Mouse (Mus musculus) limb, embryonic 13.5 days (tissue): ENCODE measurements around the gene Lpar3. TPM values are rescaled to one million over a fixed set of nuclear protein-coding genes. Genes with fewer than 3 reads are reported as not detected.

Experiments used
- ATAC-seq: fragments of 200-750 bp; cut with Nextera tagmentation; 2 replicates; pipeline ENCODE4 v1.8.0; 2017; ENCODE audit warnings: low read depth, moderate number of reproducible peaks, moderate TSS enrichment; ENCODE audit not compliant: low FRiP score
- H3K27ac ChIP-seq: fragments of 300-500 bp; sonication (generic); 2 replicates; pipeline ENCODE4 v1.5.1; 2015; ENCODE audit warnings: inconsistent platforms, mild to moderate bottlenecking, moderate library complexity
- H3K27me3 ChIP-seq: fragments of 300-500 bp; sonication (generic); 2 replicates; pipeline ENCODE4 v1.6.1; 2015; ENCODE audit warnings: mild to moderate bottlenecking, inconsistent platforms
- H3K36me3 ChIP-seq: fragments of 300-500 bp; sonication (generic); 2 replicates; pipeline ENCODE4 v1.6.1; 2015; ENCODE audit warnings: inconsistent platforms, mild to moderate bottlenecking, moderate library complexity
- H3K4me1 ChIP-seq: fragments of 300-500 bp; sonication (generic); 2 replicates; pipeline ENCODE4 v1.6.1; 2015; ENCODE audit warnings: inconsistent platforms
- H3K4me2 ChIP-seq: fragments of 300-500 bp; sonication (generic); replicated peaks from 2 replicates; pipeline ENCODE4 v1.6.1; 2015; ENCODE audit warnings: inconsistent platforms, mild to moderate bottlenecking, moderate library complexity
- H3K4me3 ChIP-seq: fragments of 300-500 bp; sonication (generic); 2 replicates; pipeline ENCODE4 v1.5.1; 2015; ENCODE audit warnings: moderate library complexity, mild to moderate bottlenecking, inconsistent platforms
- H3K9ac ChIP-seq: fragments of 300-500 bp; sonication (generic); 2 replicates; pipeline ENCODE4 v1.6.1; 2015; ENCODE audit warnings: mild to moderate bottlenecking, inconsistent platforms
- H3K9me3 ChIP-seq: fragments of 300-500 bp; sonication (generic); 2 replicates; pipeline ENCODE4 v1.6.1; 2016; ENCODE audit warnings: inconsistent platforms
- WGBS: fragments of 180-500 bp; shearing (Covaris S2); methylation state at CpG from one replicate; pipeline ENCODE4 v1.1.7; 2015; 5-methylcytosine and 5-hydroxymethylcytosine counted together
- polyA plus RNA-seq: library from polyadenylated mRNA; unstranded; fragments of >200 nt; fragmentation: Nextera tagmentation; extraction: Ambion mirVana; gene quantifications from 2 replicates; pipeline ENCODE4 v1.2.1, GENCODE M21; 2015

Lpar3 gene
- polyA plus RNA-seq, 1 experiment from 2014 or later = 1.0 TPM

DNA sequence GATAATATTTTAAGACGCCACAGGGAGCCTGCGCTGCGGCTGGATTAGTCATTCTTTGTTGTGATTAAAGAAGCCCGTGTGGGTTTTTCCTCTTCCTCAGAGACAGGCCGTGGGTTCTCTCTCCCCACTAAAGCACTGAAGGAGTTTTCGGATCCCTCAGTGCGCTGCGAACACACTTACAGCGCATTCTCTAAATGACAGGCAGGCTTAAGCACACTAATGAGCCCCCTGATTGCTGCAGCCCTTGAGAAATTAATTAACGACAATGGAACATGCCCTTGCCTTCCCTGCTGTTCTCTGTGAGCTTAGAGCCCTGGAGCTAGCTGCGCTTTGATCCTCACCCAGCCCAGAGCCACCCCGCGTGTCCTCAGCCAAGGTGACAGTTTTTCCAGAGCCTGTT lies 98.2 kb downstream of the Lpar3 start:
- Histone ChIP-seq H3K27me3 (peaks cover 10% of the 10 kb centered on the region; the same call in 1 of the 2 replicates), H3K4me3 (peak overlapping the region; percentile 1; the same call in 1 of the 2 replicates), H3K4me1 (peaks cover 12% of the 10 kb centered on the region), H3K9me3 (no peaks in the 10 kb centered on the region), H3K27ac (no peak overlapping the region), H3K9ac (no peak overlapping the region), H3K4me2 (peak overlapping the region; percentile 51), H3K36me3 (no peaks in the 10 kb centered on the region)
- 20% methylated on average over 13 of the region's 13 CpGs for WGBS
- ATAC-seq = no peak

DNA sequence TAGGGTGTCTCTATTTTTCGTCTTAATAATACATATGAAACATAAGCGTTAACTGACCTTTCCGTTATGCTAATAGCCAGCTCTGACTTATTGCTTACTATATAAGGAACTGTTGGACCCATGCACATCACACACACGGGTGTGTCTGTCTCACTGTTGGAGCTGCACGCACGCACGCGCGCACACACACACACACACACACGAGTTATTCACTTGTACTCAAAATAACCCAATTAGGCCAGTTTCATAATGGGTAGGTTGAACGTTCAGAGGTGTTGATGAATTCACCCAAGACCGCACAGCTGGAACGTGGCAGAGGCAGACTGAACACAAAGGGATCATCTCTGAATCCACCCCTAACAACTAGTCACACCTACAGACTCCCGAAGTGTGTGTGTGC lies 98.7 kb downstream of the Lpar3 start:
- Histone ChIP-seq H3K9ac (no peak overlapping the region), H3K4me1 (peaks cover 12% of the 10 kb centered on the region), H3K27me3 (peaks cover 10% of the 10 kb centered on the region; the same call in 1 of the 2 replicates), H3K4me3 (no peak overlapping the region), H3K36me3 (no peaks in the 10 kb centered on the region), H3K4me2 (no peak overlapping the region), H3K9me3 (no peaks in the 10 kb centered on the region), H3K27ac (no peak overlapping the region)
- no peak for ATAC-seq
- 64% methylated on average over 14 of the region's 14 CpGs for WGBS

DNA sequence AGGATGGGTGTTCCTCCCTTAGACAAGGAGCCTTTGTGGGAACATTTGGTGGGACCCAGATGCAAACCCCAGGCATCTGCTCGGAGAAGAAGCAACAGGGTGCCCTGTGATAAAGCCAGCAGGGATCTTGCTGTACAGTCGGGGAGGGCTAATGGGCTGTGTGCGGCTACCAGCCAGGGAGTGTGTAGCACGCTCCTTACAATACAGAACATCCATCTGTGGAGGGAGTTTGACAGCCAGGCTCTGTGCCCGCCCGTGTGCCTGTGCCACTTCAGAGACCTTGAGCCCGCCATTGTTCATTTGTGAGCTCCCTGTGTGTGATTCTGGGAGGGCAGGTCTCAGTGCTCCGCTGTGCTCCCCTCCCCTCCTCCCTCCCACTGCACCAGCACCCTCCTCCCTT lies 104.2 kb downstream of the Lpar3 start:
- ATAC-seq = no peak
- Histone ChIP-seq H3K27me3 (peaks cover 10% of the 10 kb centered on the region; the same call in 1 of the 2 replicates), H3K36me3 (no peaks in the 10 kb centered on the region), H3K4me3 (no peak overlapping the region), H3K4me1 (peaks cover 19% of the 10 kb centered on the region), H3K9me3 (no peaks in the 10 kb centered on the region), H3K4me2 (no peak overlapping the region), H3K9ac (no peak overlapping the region), H3K27ac (no peak overlapping the region)
- 71% methylated on average over 8 of the region's 8 CpGs for WGBS

DNA sequence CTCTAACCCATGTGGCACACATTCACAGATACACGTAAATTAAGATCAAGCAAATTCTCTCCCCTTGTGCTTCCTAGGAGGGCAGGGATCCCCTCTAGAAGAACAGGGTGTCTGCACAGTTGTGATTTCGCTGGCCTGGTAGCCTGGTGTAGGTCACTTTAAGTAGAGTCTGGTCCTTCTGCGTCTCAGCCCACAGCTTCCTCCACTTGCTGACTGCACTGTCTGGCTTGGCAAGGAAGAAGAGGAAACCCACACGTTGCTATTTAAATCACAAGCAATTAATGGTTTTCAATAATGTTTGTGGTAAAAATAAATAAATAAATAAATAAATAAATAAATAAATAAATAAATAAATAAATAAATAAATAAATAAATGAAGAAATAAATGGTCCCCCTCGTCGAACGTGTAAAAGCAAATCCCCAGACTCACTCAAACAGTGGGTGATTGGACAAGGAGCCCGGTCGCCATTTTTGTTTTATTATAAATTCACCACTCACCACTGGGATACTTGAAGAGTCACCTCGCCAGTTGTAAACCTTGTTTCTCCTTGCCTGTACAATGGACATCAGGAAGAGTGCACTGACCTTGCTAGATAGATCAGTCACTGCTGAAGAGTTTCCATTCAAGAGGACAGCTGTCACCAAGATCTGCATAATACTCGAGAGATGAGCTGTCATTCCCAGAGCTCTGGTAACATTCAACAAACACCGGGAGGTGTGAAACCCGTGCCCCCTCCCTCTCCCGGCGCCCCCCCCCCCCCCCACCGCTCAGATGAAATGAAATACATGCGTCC lies 106.2 kb downstream of the Lpar3 start:
- Histone ChIP-seq H3K9me3 (no peaks in the 10 kb centered on the region), H3K36me3 (no peaks in the 10 kb centered on the region), H3K9ac (no peak overlapping the region), H3K27ac (no peak overlapping the region), H3K4me1 (peaks cover 22% of the 10 kb centered on the region), H3K4me2 (peak overlapping the region; percentile 74), H3K4me3 (peak overlapping the region; percentile 42; the same call in 1 of the 2 replicates), H3K27me3 (no peaks in the 10 kb centered on the region)
- WGBS = 41% methylated on average over 16 of the region's 17 CpGs
- ATAC-seq = no peak

DNA sequence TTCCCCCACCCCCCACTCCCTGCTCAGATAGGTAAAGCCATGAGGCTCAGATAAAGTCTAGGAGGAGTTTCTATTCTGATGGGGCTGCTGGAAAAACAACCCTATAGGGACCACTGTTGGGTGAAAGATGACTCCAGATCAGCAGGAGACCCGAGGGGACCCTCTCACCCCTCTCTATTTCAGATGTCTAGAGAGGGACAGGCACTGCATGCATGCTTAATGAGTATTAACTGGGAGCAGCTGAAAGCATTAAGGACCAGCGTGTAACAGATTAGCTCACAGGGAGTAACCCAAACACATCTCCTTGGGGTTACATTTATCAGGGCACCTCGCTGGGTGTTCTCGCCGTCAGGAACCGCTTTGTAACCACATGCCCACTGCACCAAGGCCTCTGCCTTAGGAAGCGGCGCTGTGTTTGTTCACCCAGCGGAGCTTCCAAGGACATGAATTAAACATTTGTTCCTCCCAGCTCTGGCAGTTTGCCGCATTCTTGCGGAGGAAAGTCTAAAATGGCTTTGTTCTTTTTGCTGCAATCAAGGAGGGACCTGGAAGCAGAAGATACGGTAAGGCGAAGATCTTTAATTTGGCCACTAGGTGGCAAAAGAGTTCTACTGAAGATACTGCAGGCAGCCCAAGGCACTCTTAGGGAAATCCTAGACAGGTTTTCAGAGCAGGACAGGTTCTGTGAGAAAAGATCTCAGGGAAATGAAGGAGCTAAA lies 106.9 kb downstream of the Lpar3 start:
- no peaks in the 10 kb centered on the region for H3K9me3 ChIP-seq
- H3K4me3 ChIP-seq = peak overlapping the region; percentile 42
- peak overlapping the region; percentile 74 for H3K4me2 ChIP-seq
- peak; percentile 86 for ATAC-seq
- peaks cover 22% of the 10 kb centered on the region for H3K4me1 ChIP-seq
- H3K27me3 ChIP-seq = no peaks in the 10 kb centered on the region
- H3K27ac ChIP-seq = no peak overlapping the region
- H3K9ac ChIP-seq = peak overlapping the region; percentile 69
- under 1% methylated on average over 13 of the region's 13 CpGs for WGBS
- H3K36me3 ChIP-seq = no peaks in the 10 kb centered on the region

DNA sequence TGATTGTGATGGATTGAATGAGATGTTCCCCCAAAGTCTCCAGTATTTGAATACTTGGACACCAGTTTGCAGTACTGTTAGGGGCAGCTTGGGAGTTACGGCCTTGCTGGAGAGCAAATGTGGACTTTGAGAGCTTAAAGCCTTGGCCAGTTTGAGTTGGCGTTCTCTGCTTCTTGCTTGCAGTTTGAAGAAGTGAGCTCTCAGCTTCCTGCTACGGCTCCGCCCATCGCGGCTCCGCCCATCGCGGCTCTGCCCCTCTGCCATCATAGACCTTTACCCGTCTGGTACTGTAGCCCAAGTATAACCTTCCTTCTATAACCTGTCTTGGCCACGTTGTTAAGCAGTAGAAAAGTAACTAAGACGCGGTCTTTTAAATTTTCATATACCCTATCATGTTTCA lies 108.0 kb downstream of the Lpar3 start:
- Histone ChIP-seq H3K9me3 (no peaks in the 10 kb centered on the region), H3K27me3 (no peaks in the 10 kb centered on the region), H3K4me2 (peak overlapping the region; percentile 74), H3K4me3 (0 out of 2 replicates have a peak overlapping the region, but pooled peaks have one; percentile 42), H3K36me3 (no peaks in the 10 kb centered on the region), H3K27ac (no peak overlapping the region), H3K4me1 (peaks cover 22% of the 10 kb centered on the region), H3K9ac (no peak overlapping the region)
- no peak for ATAC-seq
- 11% methylated on average over 13 of the region's 13 CpGs for WGBS

DNA sequence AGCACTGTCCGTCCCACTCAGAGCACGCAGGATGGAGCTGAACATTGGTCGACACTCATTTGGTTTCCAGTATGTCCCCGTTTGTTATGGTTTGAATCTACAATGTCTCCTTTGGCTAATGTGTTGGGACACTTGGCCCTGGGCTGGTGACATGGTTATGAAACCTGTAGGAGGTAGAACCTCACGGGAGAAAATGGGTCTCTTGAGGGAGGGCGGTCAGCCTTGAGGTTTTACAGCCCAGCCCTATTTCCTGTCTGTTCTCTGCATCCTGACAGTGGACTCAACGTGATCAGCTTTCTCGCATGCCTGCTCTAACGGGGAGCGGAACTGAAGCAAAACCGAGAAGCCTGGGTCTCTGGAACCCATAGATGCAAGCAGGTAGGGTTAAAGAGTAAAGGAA lies 111.1 kb downstream of the Lpar3 start:
- 66% methylated on average over 11 of the region's 11 CpGs for WGBS
- H3K27ac ChIP-seq = no peak overlapping the region
- ATAC-seq = no peak
- no peak overlapping the region for H3K4me3 ChIP-seq
- no peak overlapping the region for H3K9ac ChIP-seq
- H3K36me3 ChIP-seq = no peaks in the 10 kb centered on the region
- peaks cover 29% of the 10 kb centered on the region for H3K4me1 ChIP-seq
- H3K9me3 ChIP-seq = no peaks in the 10 kb centered on the region
- H3K4me2 ChIP-seq = no peak overlapping the region
- H3K27me3 ChIP-seq = no peaks in the 10 kb centered on the region

DNA sequence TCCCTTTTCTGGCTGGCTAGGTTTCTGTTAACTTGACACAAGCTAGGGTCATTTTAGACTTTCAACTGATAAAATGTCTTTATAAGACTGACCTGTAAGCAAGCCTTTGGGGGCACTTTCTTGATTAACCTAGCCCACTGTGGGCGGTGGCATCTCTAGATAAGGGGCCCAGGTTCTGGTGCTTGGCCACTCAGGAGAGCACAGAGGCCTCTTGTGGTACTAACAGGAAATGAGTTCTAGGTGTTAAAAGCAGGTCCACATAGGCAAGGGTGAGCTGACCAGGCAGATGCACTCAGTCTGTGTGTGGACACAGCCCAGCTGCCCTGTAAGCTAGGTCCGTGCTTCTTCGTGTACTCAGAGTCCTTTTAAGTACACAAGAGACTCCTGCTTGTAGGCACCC lies 112.5 kb downstream of the Lpar3 start:
- Histone ChIP-seq H3K9ac (no peak overlapping the region), H3K27me3 (no peaks in the 10 kb centered on the region), H3K4me3 (no peak overlapping the region), H3K4me2 (no peak overlapping the region), H3K9me3 (no peaks in the 10 kb centered on the region), H3K4me1 (peaks cover 28% of the 10 kb centered on the region), H3K36me3 (no peaks in the 10 kb centered on the region), H3K27ac (no peak overlapping the region)
- no peak for ATAC-seq
- WGBS = 87% methylated on average over 3 of the region's 3 CpGs

DNA sequence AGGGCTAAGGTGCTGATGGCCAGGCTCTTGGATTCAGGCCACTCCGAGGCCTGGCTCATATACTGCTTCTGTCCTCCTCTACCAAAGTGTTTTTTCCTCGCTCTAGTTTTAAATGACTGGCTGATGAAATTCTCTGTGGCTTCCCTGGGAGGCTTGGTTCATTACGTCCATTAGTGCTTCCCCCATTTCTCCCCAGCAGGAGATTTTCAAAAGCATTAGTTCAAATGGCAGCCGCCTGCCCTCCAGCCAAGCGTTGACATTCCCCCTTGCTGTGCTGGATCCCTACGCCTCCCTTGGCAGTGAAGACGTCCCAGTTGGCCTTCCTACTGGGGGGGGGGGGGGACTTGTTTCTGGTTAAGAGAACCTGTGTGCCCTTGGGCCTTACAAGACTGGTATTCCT lies 113.3 kb downstream of the Lpar3 start:
- peaks cover 20% of the 10 kb centered on the region for H3K4me1 ChIP-seq
- H3K27me3 ChIP-seq = no peaks in the 10 kb centered on the region
- H3K36me3 ChIP-seq = no peaks in the 10 kb centered on the region
- H3K9me3 ChIP-seq = no peaks in the 10 kb centered on the region
- no peak for ATAC-seq
- H3K4me3 ChIP-seq = no peak overlapping the region
- 24% methylated on average over 7 of the region's 7 CpGs for WGBS
- no peak overlapping the region for H3K27ac ChIP-seq
- no peak overlapping the region for H3K9ac ChIP-seq
- no peak overlapping the region for H3K4me2 ChIP-seq

Other genes with a start within 250 kb of the Lpar3 start
- gene Syde2, start 233.1 kb upstream of the Lpar3 start, polyA plus RNA-seq = 1.9 and 2.3 TPM in 2 replicates
- gene Wdr63, start 112.8 kb upstream of the Lpar3 start, polyA plus RNA-seq = 0.19 and 0.34 TPM in 2 replicates
- gene Mcoln3, start 103.5 kb upstream of the Lpar3 start, polyA plus RNA-seq = 2.7 and 2.8 TPM in 2 replicates
- 1.7 and 2.4 TPM in 2 replicates for gene Mcoln2, start 71.1 kb upstream of the Lpar3 start, polyA plus RNA-seq
- gene Ssx2ip, start 183.7 kb downstream of the Lpar3 start, polyA plus RNA-seq = 18.7 and 18.9 TPM in 2 replicates
- gene Ctbs, start 228.8 kb downstream of the Lpar3 start, polyA plus RNA-seq = 8.5 and 8.7 TPM in 2 replicates